Mouse (Mus musculus): ENCODE results near the gene Prmt9. TPM values are rescaled to one million over a fixed set of nuclear protein-coding genes. Genes with fewer than 3 reads are reported as not detected.

The Prmt9 gene
- polyA plus RNA-seq, 1 experiment = 7.5 TPM

DNA sequence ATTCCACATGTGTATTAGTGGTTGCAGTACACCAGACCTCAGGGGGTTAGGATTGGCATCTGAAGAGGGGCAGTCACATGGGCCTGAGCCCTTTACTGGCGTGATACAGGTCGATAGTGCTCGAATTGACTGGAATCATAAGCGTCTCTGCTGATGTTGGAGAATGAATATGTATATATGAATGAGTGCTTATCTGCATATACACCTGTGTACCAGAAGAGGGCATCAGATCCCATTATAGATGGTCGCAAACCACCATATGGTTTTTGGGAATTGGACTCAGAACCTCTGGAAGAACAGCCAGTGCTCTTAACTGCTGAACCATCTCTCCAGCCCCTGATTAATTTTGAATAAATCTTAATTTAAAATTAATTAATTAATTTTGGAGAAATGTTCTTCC, 25.0 kb downstream of the Prmt9 start:
- TF ChIP-seq GATA1 (IDR thresholded peaks at IDR 0.05; ENCODE audit: low read length) = no peak

DNA sequence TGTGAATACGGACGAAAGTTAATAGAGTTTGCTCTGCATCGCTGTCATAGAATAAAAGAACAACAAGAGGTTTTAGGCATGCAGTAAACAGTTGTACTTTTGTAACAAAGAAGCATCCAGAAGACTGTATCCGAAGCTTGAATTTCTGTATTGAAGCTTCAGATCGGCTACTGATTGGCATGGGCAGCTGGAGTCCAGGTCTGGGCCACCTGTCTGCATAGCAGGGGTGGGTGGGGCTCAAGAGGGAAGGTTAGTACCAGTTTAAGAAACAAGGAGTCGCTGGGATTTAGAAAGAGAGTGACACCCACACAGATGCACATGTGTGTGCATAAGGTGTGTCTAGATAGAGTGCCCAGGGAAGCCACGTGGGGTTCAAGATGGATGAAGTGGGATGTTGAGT, 28.5 kb downstream of the Prmt9 start:
- TF ChIP-seq GATA1 (IDR thresholded peaks at IDR 0.05; ENCODE audit: low read length) = no peak

DNA sequence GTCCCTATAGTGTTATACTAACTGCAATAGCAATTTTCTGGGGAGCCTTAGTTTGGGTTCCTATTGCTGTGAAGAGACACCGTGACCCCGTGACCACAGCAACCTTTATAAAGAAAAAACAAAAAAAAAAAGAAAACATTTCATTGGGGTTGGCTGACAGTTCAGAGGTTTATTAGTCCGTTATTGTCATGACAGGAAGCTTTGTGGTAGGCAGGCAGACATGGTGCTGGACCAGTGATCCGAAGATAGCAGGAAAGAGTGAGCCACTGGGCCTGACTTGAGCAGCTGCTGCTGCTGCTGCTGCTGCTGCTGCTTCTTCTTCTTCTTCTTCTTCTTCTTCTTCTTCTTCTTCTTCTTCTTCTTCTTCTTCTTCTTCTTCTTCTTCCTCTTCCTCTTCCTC, 35.0 kb downstream of the Prmt9 start:
- TF ChIP-seq GATA1 (IDR thresholded peaks at IDR 0.05; ENCODE audit: low read length) = no peak

DNA sequence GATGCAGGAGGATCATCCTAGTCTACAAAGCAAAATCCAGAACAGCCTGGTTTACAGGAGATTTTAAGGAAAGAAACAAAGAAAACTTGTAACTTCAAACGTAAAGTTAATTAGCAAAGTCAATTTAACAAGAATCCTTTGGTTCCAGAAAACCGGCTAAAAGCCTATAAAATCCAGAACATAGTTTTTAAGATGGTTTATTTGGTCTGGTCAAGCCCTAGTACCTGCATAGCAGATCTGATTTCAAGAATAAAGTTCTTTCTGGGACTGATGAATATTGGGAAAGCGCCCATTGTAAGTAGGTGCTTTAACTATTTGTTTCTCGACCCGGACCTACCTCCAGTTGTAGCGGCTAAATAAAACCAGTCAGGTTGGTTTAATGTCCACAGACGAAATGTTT, 60.4 kb downstream of the Prmt9 start:
- no peak for TF ChIP-seq GATA1 (IDR thresholded peaks at IDR 0.05; ENCODE audit: low read length)

DNA sequence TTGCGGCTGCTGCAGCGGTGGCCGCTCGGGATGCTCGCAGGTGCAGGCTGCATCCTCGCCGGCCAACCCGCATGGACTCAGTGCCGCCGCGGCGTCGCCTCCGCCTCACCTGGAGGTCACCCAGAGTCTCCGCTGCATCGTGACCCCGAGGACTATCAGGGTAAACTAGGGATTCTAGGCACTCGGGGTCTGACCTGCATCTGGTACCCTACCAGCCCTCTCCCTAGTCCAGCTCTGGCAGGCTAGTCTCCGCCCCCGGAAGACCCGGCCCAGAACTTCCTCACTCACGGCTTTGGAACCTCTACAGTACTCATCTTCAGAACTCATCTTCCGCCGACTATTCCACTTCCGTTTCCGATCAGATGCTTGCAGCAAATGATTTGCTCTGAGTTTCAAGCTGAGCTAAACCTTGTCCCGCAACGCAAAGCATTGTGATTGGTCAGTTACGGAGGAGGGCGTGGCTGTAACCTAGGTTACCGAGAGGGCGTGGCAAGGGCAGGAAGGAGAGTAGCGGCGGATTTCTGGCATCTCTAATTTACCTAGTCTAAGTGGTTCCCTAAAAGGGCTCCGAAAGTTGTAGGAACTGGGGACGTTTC, 61.3 kb downstream of the Prmt9 start, which contains the start of gene Tmem184c:
Tmem184c (minus strand) TSS at position 325 of the 596 bp plus-strand sequence.
- TF ChIP-seq GATA1 (IDR thresholded peaks at IDR 0.05; ENCODE audit: low read length) = no peak

DNA sequence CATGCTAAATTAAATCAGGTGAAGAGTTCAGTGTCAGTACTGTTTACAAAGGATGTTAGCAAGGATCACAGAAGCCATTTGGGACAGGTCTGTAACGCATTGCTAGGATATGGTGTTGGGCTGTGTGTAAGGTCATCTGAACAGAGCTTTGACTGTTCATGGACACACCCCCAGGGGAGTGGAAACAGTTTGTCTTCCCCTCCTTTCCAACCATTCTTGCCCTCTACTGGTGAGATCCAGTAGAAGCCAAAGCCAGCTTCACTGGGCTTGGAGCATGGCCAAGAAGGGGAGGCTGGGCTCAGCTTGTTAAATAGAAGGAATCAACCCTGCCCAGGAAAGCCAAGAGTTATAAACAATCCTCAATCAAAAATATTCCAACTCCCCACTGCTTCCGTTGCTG, 68.7 kb downstream of the Prmt9 start:
- TF ChIP-seq GATA1 (IDR thresholded peaks at IDR 0.05; ENCODE audit: low read length) = no peak

DNA sequence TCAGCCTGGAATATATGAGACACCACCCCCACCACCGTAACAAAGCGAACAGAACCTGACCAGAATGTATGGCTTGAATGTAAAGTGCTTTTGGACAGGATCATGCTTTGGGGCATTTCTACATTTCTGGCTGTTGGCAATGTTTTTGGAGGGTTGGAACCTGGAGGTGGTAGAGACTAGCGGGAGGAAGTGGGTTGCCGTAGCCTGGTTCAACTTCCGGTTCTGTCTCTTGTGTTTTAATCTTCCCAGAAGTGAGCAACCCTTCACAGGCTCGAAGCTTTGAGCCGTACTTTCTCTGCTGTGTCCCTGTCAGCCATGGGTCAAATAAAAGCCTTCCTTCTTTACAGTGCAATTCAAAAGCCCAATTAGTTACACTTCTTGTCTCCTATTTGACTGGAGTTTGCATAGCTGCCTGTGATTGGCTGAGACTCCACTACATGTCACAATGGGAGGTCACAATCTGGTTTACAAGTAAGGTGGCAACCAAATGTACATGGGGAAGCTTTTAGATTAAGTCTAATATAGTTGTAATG, 74.5 kb downstream of the Prmt9 start:
- no peak for TF ChIP-seq GATA1 (IDR thresholded peaks at IDR 0.05; ENCODE audit: low read length)

DNA sequence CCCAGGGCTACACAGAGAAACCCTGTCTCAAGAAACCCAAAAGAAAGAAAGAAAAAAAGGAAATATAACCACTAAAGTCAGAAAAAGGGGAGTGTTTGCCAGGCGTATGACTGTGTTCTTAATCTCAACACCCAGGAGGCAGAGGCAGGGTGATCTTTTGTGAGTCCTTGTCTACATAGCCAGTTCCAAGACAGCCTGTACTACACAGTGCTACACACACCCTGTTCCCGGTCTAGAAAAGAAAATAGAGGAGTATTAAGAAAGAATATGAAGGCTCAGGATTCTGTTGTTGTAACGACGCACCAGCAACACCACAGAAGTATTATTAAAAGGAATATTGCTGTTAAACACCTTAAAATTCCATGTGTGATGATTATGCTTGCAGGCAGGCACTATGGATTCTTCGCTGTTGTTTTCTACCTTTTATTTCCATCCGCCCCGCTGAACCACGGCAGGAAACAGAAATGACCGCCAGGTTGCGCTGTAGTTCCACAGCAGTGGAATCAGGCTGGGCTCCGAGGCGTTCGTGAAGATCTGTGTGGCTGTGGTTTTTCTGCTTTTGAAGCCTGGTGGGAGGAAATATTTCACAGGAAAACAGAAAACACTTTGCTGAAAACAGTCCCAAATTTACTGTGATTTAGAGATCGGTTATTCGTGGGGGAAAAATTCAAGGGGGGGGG, 80.8 kb downstream of the Prmt9 start:
- TF ChIP-seq GATA1 (IDR thresholded peaks at IDR 0.05; ENCODE audit: low read length) = no peak

DNA sequence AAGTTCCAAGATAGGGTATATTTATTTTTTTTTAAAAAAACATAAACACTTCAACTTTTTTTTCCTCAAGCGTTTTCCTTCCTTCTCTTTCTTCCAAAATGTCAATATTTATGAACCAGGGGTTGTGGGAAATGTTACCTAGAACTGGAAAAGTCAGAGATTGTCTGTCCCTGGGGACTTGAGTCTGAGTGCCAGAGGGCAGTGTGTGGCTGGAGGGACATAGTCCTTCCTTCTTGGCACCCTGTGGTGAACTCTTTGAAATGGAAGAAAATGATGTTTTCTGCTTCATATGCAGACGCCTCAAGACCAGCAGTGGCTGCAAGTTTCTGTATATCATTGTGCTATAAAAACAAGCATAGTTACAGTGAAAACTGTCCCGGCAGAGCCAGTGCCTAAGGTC, 81.5 kb downstream of the Prmt9 start:
- no peak for TF ChIP-seq GATA1 (IDR thresholded peaks at IDR 0.05; ENCODE audit: low read length)

Other genes with a start within 250 kb of the Prmt9 start
- 20.2 and 21.0 TPM in 2 replicates for gene Arhgap10, start 31.4 kb upstream of the Prmt9 start, polyA plus RNA-seq (2012)
- gene Tmem184c, start 61.3 kb downstream of the Prmt9 start, polyA plus RNA-seq (2012) = 4.1 and 5.7 TPM in 2 replicates
- gene Ednra, start 175.1 kb downstream of the Prmt9 start, polyA plus RNA-seq (2012) = not detected in 2 replicates

All from G1E-ER4 (cell line).